Mouse (Mus musculus) forebrain, embryonic 15.5 days (tissue): ENCODE measurements around the gene Spock3. TPM values are rescaled to one million over a fixed set of nuclear protein-coding genes. Genes with fewer than 3 reads are reported as not detected.
A peak's percentile ranks its signal among the peaks of the same experiment; 100 is the strongest.

Experiments used
- ATAC-seq: fragments of 200-750 bp; cut with Nextera tagmentation; replicated peaks from 2 replicates; pipeline ENCODE4 v1.8.0; 2017; ENCODE audit warnings: mild to moderate bottlenecking, moderate TSS enrichment, moderate library complexity
- H3K27ac ChIP-seq: fragments of 300-500 bp; sonication (generic); replicated peaks from 2 replicates; pipeline ENCODE4 v1.5.1; 2015; ENCODE audit warnings: mild to moderate bottlenecking, inconsistent platforms
- H3K27me3 ChIP-seq: fragments of 300-500 bp; sonication (generic); 2 replicates; pipeline ENCODE4 v1.6.1; 2015; ENCODE audit warnings: inconsistent platforms
- H3K36me3 ChIP-seq: fragments of 300-500 bp; sonication (generic); 2 replicates; pipeline ENCODE4 v1.6.1; 2015; ENCODE audit warnings: mild to moderate bottlenecking, inconsistent platforms
- H3K4me1 ChIP-seq: fragments of 300-500 bp; sonication (generic); 2 replicates; pipeline ENCODE4 v1.6.1; 2015; ENCODE audit warnings: inconsistent platforms
- H3K4me2 ChIP-seq: fragments of 300-500 bp; sonication (generic); replicated peaks from 2 replicates; pipeline ENCODE4 v1.6.1; 2015; ENCODE audit warnings: mild to moderate bottlenecking, inconsistent platforms
- H3K4me3 ChIP-seq: fragments of 300-500 bp; sonication (generic); 2 replicates; pipeline ENCODE4 v1.5.1; 2015; ENCODE audit warnings: mild to moderate bottlenecking, inconsistent platforms
- H3K9ac ChIP-seq: fragments of 300-500 bp; sonication (generic); replicated peaks from 2 replicates; pipeline ENCODE4 v1.6.1; 2015; ENCODE audit warnings: mild to moderate bottlenecking, inconsistent platforms
- H3K9me3 ChIP-seq: fragments of 300-500 bp; sonication (generic); 2 replicates; pipeline ENCODE4 v1.6.1; 2016; ENCODE audit warnings: inconsistent platforms
- WGBS: fragments of 180-500 bp; shearing (Covaris S2); methylation state at CpG from one replicate; pipeline ENCODE4 v1.1.7; 2015; ENCODE audit warnings: mixed read lengths; 5-methylcytosine and 5-hydroxymethylcytosine counted together
- polyA plus RNA-seq: library from polyadenylated mRNA; unstranded; fragments of >200 nt; fragmentation: Nextera tagmentation; extraction: Ambion mirVana; gene quantifications from 2 replicates; pipeline ENCODE4 v1.2.1, GENCODE M21; 2015

Spock3 gene
- polyA plus RNA-seq, 1 experiment from 2014 or later = 19.2 TPM

DNA sequence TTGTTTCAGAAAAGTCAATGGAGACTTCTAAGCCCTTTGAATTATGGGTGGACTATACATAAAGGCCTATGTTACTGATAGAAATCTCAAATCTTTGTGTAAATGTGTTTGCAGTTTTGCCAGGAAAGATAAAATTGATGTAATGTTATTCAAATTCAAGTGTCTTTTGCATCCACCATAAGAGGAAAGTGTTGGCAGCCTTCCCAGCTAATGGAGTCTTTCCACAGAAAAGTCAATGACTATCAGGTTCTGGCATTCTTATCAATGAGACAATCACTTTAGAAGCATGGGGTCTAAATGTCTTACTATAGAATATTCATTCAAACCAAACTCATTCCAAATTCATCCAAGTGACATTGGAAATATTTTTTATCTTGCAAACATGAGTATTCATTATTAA is 214.5 kb downstream of the Spock3 start:
- no peak overlapping the region for H3K27ac ChIP-seq
- no peaks in the 10 kb centered on the region for H3K27me3 ChIP-seq
- H3K36me3 ChIP-seq = no peaks in the 10 kb centered on the region
- H3K9ac ChIP-seq = no peak overlapping the region
- no peak overlapping the region for H3K4me2 ChIP-seq
- no peaks in the 10 kb centered on the region for H3K9me3 ChIP-seq
- no peak for ATAC-seq
- no peaks in the 10 kb centered on the region for H3K4me1 ChIP-seq
- H3K4me3 ChIP-seq = no peak overlapping the region

- no peaks in the 10 kb centered on the region for H3K4me1 ChIP-seq
- no peak overlapping the region for H3K4me2 ChIP-seq
- ATAC-seq = no peak
- H3K27ac ChIP-seq = no peak overlapping the region
- H3K27me3 ChIP-seq = no peaks in the 10 kb centered on the region
- no peaks in the 10 kb centered on the region for H3K36me3 ChIP-seq
- no peaks in the 10 kb centered on the region for H3K9me3 ChIP-seq
- H3K9ac ChIP-seq = no peak overlapping the region
- no peak overlapping the region for H3K4me3 ChIP-seq
These were observed 219.1 kb downstream of the Spock3 start for GRCm38 (mm10) chr8:63169956-63170355.

- H3K4me3 ChIP-seq = no peak overlapping the region
- H3K36me3 ChIP-seq = no peaks in the 10 kb centered on the region
- ATAC-seq = no peak
- no peaks in the 10 kb centered on the region for H3K4me1 ChIP-seq
- H3K9me3 ChIP-seq = no peaks in the 10 kb centered on the region
- 89% methylated on average over 1 of the region's 1 CpGs for WGBS
- H3K27ac ChIP-seq = no peak overlapping the region
- no peaks in the 10 kb centered on the region for H3K27me3 ChIP-seq
- no peak overlapping the region for H3K9ac ChIP-seq
- H3K4me2 ChIP-seq = no peak overlapping the region
These were observed 230.5 kb downstream of the Spock3 start for GRCm38 (mm10) chr8:63181272-63181671.

DNA sequence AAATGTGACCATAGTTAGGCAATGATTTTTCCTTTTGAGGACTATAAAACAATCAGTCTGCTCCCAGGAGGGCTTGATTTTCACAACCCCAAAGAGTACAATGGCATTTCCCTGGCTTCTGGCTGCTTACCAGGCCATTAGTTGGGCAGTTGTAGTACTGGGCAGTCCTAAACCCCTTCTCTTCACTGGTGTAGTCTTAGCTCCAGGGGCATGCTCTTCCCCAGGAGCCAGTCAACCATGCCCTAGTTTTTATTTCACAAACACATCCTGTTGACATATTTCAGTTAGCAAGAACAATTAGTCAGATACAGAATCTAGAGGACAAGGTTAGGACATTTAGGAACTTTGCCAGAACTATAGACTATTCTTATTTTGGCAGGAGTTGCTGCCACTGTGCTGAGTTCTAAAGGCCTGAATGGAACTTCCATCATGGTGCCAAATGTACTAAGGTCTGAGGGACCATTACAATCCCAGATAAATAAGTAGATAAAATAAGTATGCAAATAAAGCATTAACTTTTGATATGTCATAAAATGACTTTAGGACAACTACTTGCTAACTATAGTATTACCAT is 308.1 kb downstream of the Spock3 start:
- Histone ChIP-seq H3K27ac (no peak overlapping the region), H3K4me1 (no peaks in the 10 kb centered on the region), H3K36me3 (no peaks in the 10 kb centered on the region), H3K27me3 (no peaks in the 10 kb centered on the region), H3K9ac (no peak overlapping the region), H3K4me3 (no peak overlapping the region), H3K4me2 (no peak overlapping the region), H3K9me3 (no peaks in the 10 kb centered on the region)
- ATAC-seq = no peak

DNA sequence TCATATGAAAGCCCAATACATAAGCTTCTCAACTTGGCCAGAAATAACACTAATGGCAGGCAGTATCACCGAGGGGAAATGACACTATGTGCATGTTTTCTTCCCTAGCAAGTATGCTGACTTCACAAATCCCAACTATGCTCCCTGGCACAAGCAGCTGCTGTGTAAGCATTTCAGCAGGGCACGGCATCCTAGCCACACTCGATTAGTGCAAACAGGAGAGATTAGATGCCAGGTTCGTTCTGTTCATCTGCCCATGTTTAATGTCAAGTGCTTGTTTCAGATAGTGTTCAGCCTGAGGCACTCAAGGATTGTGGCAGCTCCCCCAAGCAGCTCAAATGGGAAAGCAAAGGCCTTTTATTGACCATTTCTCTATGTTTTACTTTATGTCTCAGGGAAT is 311.7 kb downstream of the Spock3 start:
- no peaks in the 10 kb centered on the region for H3K4me1 ChIP-seq
- no peak overlapping the region for H3K4me3 ChIP-seq
- H3K9me3 ChIP-seq = no peaks in the 10 kb centered on the region
- no peak for ATAC-seq
- H3K36me3 ChIP-seq = no peaks in the 10 kb centered on the region
- 72% methylated on average over 4 of the region's 4 CpGs for WGBS
- H3K4me2 ChIP-seq = no peak overlapping the region
- no peaks in the 10 kb centered on the region for H3K27me3 ChIP-seq
- H3K9ac ChIP-seq = no peak overlapping the region
- H3K27ac ChIP-seq = no peak overlapping the region

DNA sequence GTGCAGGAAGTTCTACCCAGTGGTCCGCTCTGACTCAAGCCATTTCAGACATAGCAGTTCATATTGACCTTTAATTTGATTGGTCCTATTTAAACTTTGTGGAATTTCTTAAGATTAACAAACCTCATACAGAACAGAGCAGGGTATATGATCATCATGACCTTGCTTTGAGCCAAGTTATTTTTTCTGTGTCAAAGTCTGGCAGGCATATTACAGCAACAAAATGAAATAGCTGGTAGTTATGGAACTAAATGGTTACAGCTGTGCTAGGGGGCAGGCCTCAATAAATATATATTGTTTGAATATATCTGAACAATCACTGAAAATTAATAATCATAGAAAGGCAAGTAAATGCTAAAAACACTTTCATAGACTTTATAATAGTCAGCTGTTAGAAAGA is 384.6 kb downstream of the Spock3 start:
- no peaks in the 10 kb centered on the region for H3K4me1 ChIP-seq
- no peak overlapping the region for H3K9ac ChIP-seq
- no peak overlapping the region for H3K4me3 ChIP-seq
- H3K9me3 ChIP-seq = no peaks in the 10 kb centered on the region
- WGBS = 92% methylated on average over 1 of the region's 1 CpGs
- H3K4me2 ChIP-seq = no peak overlapping the region
- no peak for ATAC-seq
- no peaks in the 10 kb centered on the region for H3K27me3 ChIP-seq
- H3K36me3 ChIP-seq = no peaks in the 10 kb centered on the region
- no peak overlapping the region for H3K27ac ChIP-seq

- Histone ChIP-seq H3K4me1 (no peaks in the 10 kb centered on the region), H3K4me3 (no peak overlapping the region), H3K27me3 (no peaks in the 10 kb centered on the region), H3K9ac (no peak overlapping the region), H3K27ac (no peak overlapping the region), H3K36me3 (no peaks in the 10 kb centered on the region), H3K4me2 (no peak overlapping the region), H3K9me3 (no peaks in the 10 kb centered on the region)
- ATAC-seq = peak; percentile 74
- WGBS = 73% methylated on average over 6 of the region's 6 CpGs
These were observed 417.8 kb downstream of the Spock3 start for GRCm38 (mm10) chr8:63368580-63368979.

DNA sequence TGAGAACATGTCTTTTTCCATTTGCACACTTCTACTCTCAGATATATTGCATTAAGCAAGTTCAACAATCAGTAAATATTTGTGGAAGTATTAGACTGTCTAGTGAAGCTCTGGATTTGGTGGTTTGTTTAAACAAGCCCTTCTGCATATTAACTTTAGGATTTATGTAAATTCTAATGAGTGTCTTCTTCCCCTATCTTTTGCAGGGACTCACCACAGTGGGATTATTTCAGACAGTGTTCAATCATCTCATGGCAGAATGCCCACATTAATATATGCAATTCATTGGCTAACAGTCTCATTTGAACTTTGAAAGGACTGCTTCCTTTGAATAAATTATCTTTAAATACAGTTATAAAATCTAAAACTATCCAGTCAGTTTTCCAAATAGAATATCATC is 446.9 kb downstream of the Spock3 start:
- H3K4me2 ChIP-seq = no peak overlapping the region
- H3K4me1 ChIP-seq = no peaks in the 10 kb centered on the region
- no peak overlapping the region for H3K9ac ChIP-seq
- no peaks in the 10 kb centered on the region for H3K27me3 ChIP-seq
- no peak for ATAC-seq
- H3K36me3 ChIP-seq = no peaks in the 10 kb centered on the region
- no peak overlapping the region for H3K27ac ChIP-seq
- H3K9me3 ChIP-seq = no peaks in the 10 kb centered on the region
- no peak overlapping the region for H3K4me3 ChIP-seq
